Mouse (Mus musculus): ENCODE results near the gene Plin1. TPM values are rescaled to one million over a fixed set of nuclear protein-coding genes. Genes with fewer than 3 reads are reported as not detected.

Gene Plin1
- polyA plus RNA-seq, 1 experiment: not detected

- no peak overlapping the region for H3K27ac ChIP-seq (ENCODE audit: insufficient read depth, low read length)
- no peak for TF ChIP-seq CTCF (IDR thresholded peaks at IDR 0.05; ENCODE audit: borderline replicate concordance, insufficient read depth, low read length)
- TF ChIP-seq POLR2A (IDR thresholded peaks at IDR 0.05; ENCODE audit: low read depth, low read length): no peak
- no peaks in the 10 kb centered on the region for H3K4me1 ChIP-seq (ENCODE audit: control insufficient read depth, insufficient read depth, low read length)
Measured at GRCm38 (mm10) chr7:79670900-79671604, 61.7 kb downstream of the Plin1 start.

More at GRCm38 (mm10) chr7:79670900-79671604, 61.7 kb downstream of the Plin1 start:
- H3K4me3 ChIP-seq (ENCODE audit: insufficient read depth, low read length): no peak overlapping the region

Other genes with a start within 250 kb of the Plin1 start
- gene Rhcg, start 115.2 kb downstream of the Plin1 start, polyA plus RNA-seq (2011; ENCODE audit: insufficient read length, low read depth, missing spikeins): not detected in 2 replicates
- 5.5 and 7.3 TPM in 2 replicates for gene Ticrr, start 72.7 kb downstream of the Plin1 start, polyA plus RNA-seq (2011; ENCODE audit: insufficient read length, low read depth, missing spikeins)
- gene Kif7, start 17.2 kb downstream of the Plin1 start, polyA plus RNA-seq (2011; ENCODE audit: insufficient read length, low read depth, missing spikeins): 3.5 and 5.3 TPM in 2 replicates
- gene Pex11a, start 10.2 kb upstream of the Plin1 start, polyA plus RNA-seq (2011; ENCODE audit: insufficient read length, low read depth, missing spikeins): 3.2 and 7.3 TPM in 2 replicates
- not detected in 2 replicates for gene Wdr93, start 10.3 kb upstream of the Plin1 start, polyA plus RNA-seq (2011; ENCODE audit: insufficient read length, low read depth, missing spikeins)
- gene Mesp1, start 60.9 kb upstream of the Plin1 start, polyA plus RNA-seq (2011; ENCODE audit: insufficient read length, low read depth, missing spikeins): not detected in 2 replicates
- gene Mesp2, start 77.8 kb upstream of the Plin1 start, polyA plus RNA-seq (2011; ENCODE audit: insufficient read length, low read depth, missing spikeins): not detected in 2 replicates
- 38.2 and 41.0 TPM in 2 replicates for gene Anpep, start 128.2 kb upstream of the Plin1 start, polyA plus RNA-seq (2011; ENCODE audit: insufficient read length, low read depth, missing spikeins)
- gene Ap3s2, start 187.7 kb upstream of the Plin1 start, polyA plus RNA-seq (2011; ENCODE audit: insufficient read length, low read depth, missing spikeins): 26.4 and 31.6 TPM in 2 replicates
- 31.1 and 43.8 TPM in 2 replicates for gene Arpin, start 202.5 kb upstream of the Plin1 start, polyA plus RNA-seq (2011; ENCODE audit: insufficient read length, low read depth, missing spikeins)